Mouse (Mus musculus): ENCODE results near the gene Orc3. TPM values are rescaled to one million over a fixed set of nuclear protein-coding genes. Genes with fewer than 3 reads are reported as not detected.
A peak's percentile ranks its signal among the peaks of the same experiment; 100 is the strongest.

The Orc3 gene
- total RNA-seq (2021): 10 to 100 TPM; 48.4 to 48.9 TPM
- long read RNA-seq, experiment 1, transcript Orc3-202 (20 exons, 2,266 nt): major isoform, 15 of 35 reads
- long read RNA-seq, experiment 1, transcript Orc3-201 (20 exons, 2,300 nt): minor isoform, 13 of 35 reads
- long read RNA-seq, experiment 1, partial matches to known transcripts: 2 of 35 reads
- long read RNA-seq, experiment 1, other reads (novel, unspliced or antisense): 5 of 35 reads
- long read RNA-seq, experiment 2, transcript Orc3-202 (20 exons, 2,266 nt): minor isoform, 15 of 60 reads
- long read RNA-seq, experiment 2, transcript Orc3-201 (20 exons, 2,300 nt): major isoform, 24 of 60 reads
- long read RNA-seq, experiment 2, partial matches to known transcripts: 12 of 60 reads
- long read RNA-seq, experiment 2, other reads (novel, unspliced or antisense): 9 of 60 reads

GRCm38 (mm10) chr4:34614630-34615094, at the start of gene Orc3, which contains the start of gene Rars2:
TSS of gene Orc3 (minus strand) at chr4:34614944.
TSS of gene Rars2 (plus strand) at chr4:34614957.
- DNase-seq (ENCODE audit: low spot score in 2 of 2): peak; percentile 92 to 93

GRCm38 (mm10) chr4:34661927-34662326, 47.2 kb upstream of the Orc3 start:
- no peak for DNase-seq (ENCODE audit: low spot score in 2 of 2)

GRCm38 (mm10) chr4:34661514-34661913, 46.8 kb upstream of the Orc3 start:
- no peak for DNase-seq (ENCODE audit: low spot score in 2 of 2)

GRCm38 (mm10) chr4:34659012-34659411, 44.3 kb upstream of the Orc3 start:
- DNase-seq (ENCODE audit: low spot score in 2 of 2): no peak

GRCm38 (mm10) chr4:34656101-34656500, 41.4 kb upstream of the Orc3 start:
- no peak for DNase-seq (ENCODE audit: low spot score in 2 of 2)

GRCm38 (mm10) chr4:34653179-34653578, 38.4 kb upstream of the Orc3 start:
- DNase-seq (ENCODE audit: low spot score in 2 of 2): no peak

- DNase-seq (ENCODE audit: low spot score in 2 of 2): no peak
Measured at GRCm38 (mm10) chr4:34644779-34645178, 30.0 kb upstream of the Orc3 start.

GRCm38 (mm10) chr4:34640731-34641130, 26.0 kb upstream of the Orc3 start:
- no peak for DNase-seq (ENCODE audit: low spot score in 2 of 2)

GRCm38 (mm10) chr4:34639745-34640364, 25.1 kb upstream of the Orc3 start:
- DNase-seq (ENCODE audit: low spot score in 2 of 2): no peak

GRCm38 (mm10) chr4:34637851-34638250, 23.1 kb upstream of the Orc3 start:
- no peak for DNase-seq (ENCODE audit: low spot score in 2 of 2)

- DNase-seq (ENCODE audit: low spot score in 2 of 2): no peak
Measured at GRCm38 (mm10) chr4:34637386-34637785, 22.6 kb upstream of the Orc3 start.

GRCm38 (mm10) chr4:34636036-34636435, 21.3 kb upstream of the Orc3 start:
- DNase-seq (ENCODE audit: low spot score in 2 of 2): no peak

GRCm38 (mm10) chr4:34634129-34634528, 19.4 kb upstream of the Orc3 start:
- no peak for DNase-seq (ENCODE audit: low spot score in 2 of 2)

- DNase-seq (ENCODE audit: low spot score in 2 of 2): no peak
Measured at GRCm38 (mm10) chr4:34629956-34630355, 15.2 kb upstream of the Orc3 start.

GRCm38 (mm10) chr4:34626401-34626800, 11.7 kb upstream of the Orc3 start:
- DNase-seq (ENCODE audit: low spot score in 2 of 2): no peak

- no peak for DNase-seq (ENCODE audit: low spot score in 2 of 2)
Measured at GRCm38 (mm10) chr4:34625556-34625955, 10.8 kb upstream of the Orc3 start.

GRCm38 (mm10) chr4:34616146-34616545, 1.4 kb upstream of the Orc3 start:
- DNase-seq (ENCODE audit: low spot score in 2 of 2): no peak

- DNase-seq (ENCODE audit: low spot score in 2 of 2): no peak
Measured at GRCm38 (mm10) chr4:34615303-34615702, 559 bp upstream of the Orc3 start.

GRCm38 (mm10) chr4:34613571-34614145, 1.1 kb downstream of the Orc3 start:
- DNase-seq (ENCODE audit: low spot score in 2 of 2): no peak

- no peak for DNase-seq (ENCODE audit: low spot score in 2 of 2)
Measured at GRCm38 (mm10) chr4:34606658-34607057, 8.1 kb downstream of the Orc3 start.

GRCm38 (mm10) chr4:34603123-34603522, 11.6 kb downstream of the Orc3 start:
- DNase-seq (ENCODE audit: low spot score in 2 of 2): no peak
